Mouse (Mus musculus) skeletal muscle tissue, adult 2 months (tissue): ENCODE measurements around the gene Znfx1.
"Not testable (repeated sequence)": the region's sequence is repeated elsewhere in the genome, so short reads cannot be mapped to it uniquely, and the experiment has no call there.

ENCODE experiments used
- DNase-seq: peaks from one replicate; pipeline ENCODE4 v3.0.0-alpha.2; 2012; ENCODE audit warnings: low read depth, low spot score

The Znfx1 gene

GRCm38 (mm10) chr2:167053127-167053844, 9.5 kb downstream of the Znfx1 start:
- DNase-seq: no peak

GRCm38 (mm10) chr2:167048698-167049358, 14.0 kb downstream of the Znfx1 start:
- no peak for DNase-seq

GRCm38 (mm10) chr2:167048223-167048622, 14.6 kb downstream of the Znfx1 start:
- no peak for DNase-seq

GRCm38 (mm10) chr2:167043400-167044121, 19.3 kb downstream of the Znfx1 start:
- no peak for DNase-seq

GRCm38 (mm10) chr2:167039386-167039785, 23.4 kb downstream of the Znfx1 start:
- DNase-seq: no peak

- no peak for DNase-seq
Observed at GRCm38 (mm10) chr2:167038716-167039115, 24.1 kb downstream of the Znfx1 start.

GRCm38 (mm10) chr2:167038297-167038696, 24.5 kb downstream of the Znfx1 start:
- no peak for DNase-seq

- DNase-seq: no peak
Observed at GRCm38 (mm10) chr2:167037710-167038109, 25.1 kb downstream of the Znfx1 start.

- DNase-seq: no peak
Observed at GRCm38 (mm10) chr2:167030507-167030906, 32.3 kb downstream of the Znfx1 start.

GRCm38 (mm10) chr2:167028553-167028952, 34.3 kb downstream of the Znfx1 start:
- no peak for DNase-seq

GRCm38 (mm10) chr2:167019396-167019795, 43.4 kb downstream of the Znfx1 start:
- DNase-seq: no peak

- no peak for DNase-seq
Observed at GRCm38 (mm10) chr2:167015382-167015718, 47.5 kb downstream of the Znfx1 start.

GRCm38 (mm10) chr2:167014702-167015381, 48.0 kb downstream of the Znfx1 start, which contains the start of gene Ddx27:
Gene Ddx27 (plus strand): TSS chr2:167015193.
- DNase-seq: peak; percentile 85

- DNase-seq: no peak
Observed at GRCm38 (mm10) chr2:167010546-167010945, 52.3 kb downstream of the Znfx1 start.

GRCm38 (mm10) chr2:167009483-167009882, 53.3 kb downstream of the Znfx1 start:
- no peak for DNase-seq

GRCm38 (mm10) chr2:167007565-167007964, 55.2 kb downstream of the Znfx1 start:
- DNase-seq: not testable (repeated sequence)

GRCm38 (mm10) chr2:167007001-167007491, 55.8 kb downstream of the Znfx1 start:
- DNase-seq: no peak

- DNase-seq: no peak
Observed at GRCm38 (mm10) chr2:167006355-167006754, 56.5 kb downstream of the Znfx1 start.

GRCm38 (mm10) chr2:167004099-167004854, 58.5 kb downstream of the Znfx1 start:
- peak; percentile 76 for DNase-seq

- no peak for DNase-seq
Observed at GRCm38 (mm10) chr2:167001486-167001885, 61.3 kb downstream of the Znfx1 start.

GRCm38 (mm10) chr2:166996533-166996894, 66.3 kb downstream of the Znfx1 start:
- no peak for DNase-seq
